Mouse (Mus musculus): ENCODE results near the gene Rint1.

The Rint1 gene

GRCm38 (mm10) chr5:23864054-23864965, 76.8 kb downstream of the Rint1 start:
- DNase-seq, result no peak

- DNase-seq, result no peak
These were observed 78.4 kb downstream of the Rint1 start for GRCm38 (mm10) chr5:23865941-23866340.

Measured in lung, postnatal 10 days (tissue).